Mouse (Mus musculus): ENCODE results near the gene Riox1. TPM values are rescaled to one million over a fixed set of nuclear protein-coding genes. Genes with fewer than 3 reads are reported as not detected.

Riox1 gene
- total RNA-seq (2014; rRNA removed) (22.3 and 25.2 TPM in 2 replicates), polyA plus RNA-seq (2015; fragmentation: Nextera tagmentation; extraction: Ambion mirVana) (12.7 and 13.1 TPM in 2 replicates)

GRCm38 (mm10) chr12:83950493-83950839 lies at the start of gene Riox1:
Gene Riox1 (plus strand): TSS chr12:83950608.
- DNase-seq (peak; percentile 92), ATAC-seq (peak; percentile 99)
- H3K27ac ChIP-seq (ENCODE audit: low read depth, low read length), result peak within 1 kb of the TSS; percentile 81
- H3K9ac ChIP-seq, result peak within 1 kb of the TSS; percentile 68
- peaks cover 4% of the 10 kb centered on the region; the same call in 1 of the 2 replicates for H3K36me3 ChIP-seq (ENCODE audit: insufficient read depth)
- H3K9me3 ChIP-seq (ENCODE audit: low read length), result no peaks in the 10 kb centered on the region
- no peaks in the 10 kb centered on the region for H3K27me3 ChIP-seq (ENCODE audit: insufficient read depth, low read length)
- under 1% methylated on average over 37 of the region's 37 CpGs for WGBS
- H3K4me3 ChIP-seq (ENCODE audit: low read depth, low read length), result peak within 1 kb of the TSS; percentile 78
- H3K4me1 ChIP-seq (ENCODE audit: insufficient read depth), result peaks cover 10% of the 10 kb centered on the region
- no peak for TF ChIP-seq CTCF (IDR thresholded peaks at IDR 0.05; ENCODE audit: low read depth)
- peak within 1 kb of the TSS; percentile 87 for H3K4me2 ChIP-seq (ENCODE audit: low read depth)

- H3K4me1 ChIP-seq (ENCODE audit: insufficient read depth), result no peaks in the 10 kb centered on the region
- no peaks in the 10 kb centered on the region for H3K9me3 ChIP-seq (ENCODE audit: low read length)
- ATAC-seq (no peak), DNase-seq (no peak)
- no peak overlapping the region for H3K27ac ChIP-seq (ENCODE audit: low read depth, low read length)
- no peaks in the 10 kb centered on the region for H3K36me3 ChIP-seq (ENCODE audit: insufficient read depth)
- H3K27me3 ChIP-seq (ENCODE audit: insufficient read depth, low read length), result no peaks in the 10 kb centered on the region
- no peak for TF ChIP-seq CTCF (IDR thresholded peaks at IDR 0.05; ENCODE audit: low read depth)
- WGBS, result 88% methylated on average over 2 of the region's 2 CpGs
- no peak overlapping the region for H3K4me3 ChIP-seq (ENCODE audit: low read depth, low read length)
- H3K9ac ChIP-seq, result no peak overlapping the region
- no peak overlapping the region for H3K4me2 ChIP-seq (ENCODE audit: low read depth)
These were observed 40.0 kb upstream of the Riox1 start for GRCm38 (mm10) chr12:83910451-83910850.

GRCm38 (mm10) chr12:83914202-83914740 lies 36.1 kb upstream of the Riox1 start:
- H3K27me3 ChIP-seq (ENCODE audit: insufficient read depth, low read length), result no peaks in the 10 kb centered on the region
- no peaks in the 10 kb centered on the region for H3K36me3 ChIP-seq (ENCODE audit: insufficient read depth)
- no peak overlapping the region for H3K27ac ChIP-seq (ENCODE audit: low read depth, low read length)
- no peak overlapping the region for H3K9ac ChIP-seq
- DNase-seq (no peak), ATAC-seq (no peak)
- no peak overlapping the region for H3K4me2 ChIP-seq (ENCODE audit: low read depth)
- no peaks in the 10 kb centered on the region for H3K4me1 ChIP-seq (ENCODE audit: insufficient read depth)
- no peak overlapping the region for H3K4me3 ChIP-seq (ENCODE audit: low read depth, low read length)
- 76% methylated on average over 4 of the region's 4 CpGs for WGBS
- TF ChIP-seq CTCF (IDR thresholded peaks at IDR 0.05; ENCODE audit: low read depth), result no peak
- no peaks in the 10 kb centered on the region for H3K9me3 ChIP-seq (ENCODE audit: low read length)

- WGBS, result 92% methylated on average over 1 of the region's 1 CpGs
- Histone ChIP-seq H3K4me1 (ENCODE audit: insufficient read depth) (no peaks in the 10 kb centered on the region), H3K27ac (ENCODE audit: low read depth, low read length) (no peak overlapping the region), H3K9ac (no peak overlapping the region), H3K4me2 (ENCODE audit: low read depth) (no peak overlapping the region), H3K4me3 (ENCODE audit: low read depth, low read length) (no peak overlapping the region), H3K9me3 (ENCODE audit: low read length) (no peaks in the 10 kb centered on the region), H3K36me3 (ENCODE audit: insufficient read depth) (no peaks in the 10 kb centered on the region), H3K27me3 (ENCODE audit: insufficient read depth, low read length) (no peaks in the 10 kb centered on the region)
- DNase-seq (no peak), ATAC-seq (no peak)
- TF ChIP-seq CTCF (IDR thresholded peaks at IDR 0.05; ENCODE audit: low read depth), result no peak
These were observed 35.6 kb upstream of the Riox1 start for GRCm38 (mm10) chr12:83914797-83915196.

- H3K9ac ChIP-seq, result no peak overlapping the region
- no peaks in the 10 kb centered on the region for H3K9me3 ChIP-seq (ENCODE audit: low read length)
- no peak overlapping the region for H3K27ac ChIP-seq (ENCODE audit: low read depth, low read length)
- no peaks in the 10 kb centered on the region for H3K27me3 ChIP-seq (ENCODE audit: insufficient read depth, low read length)
- no peak for TF ChIP-seq CTCF (IDR thresholded peaks at IDR 0.05; ENCODE audit: low read depth)
- H3K4me3 ChIP-seq (ENCODE audit: low read depth, low read length), result no peak overlapping the region
- H3K4me2 ChIP-seq (ENCODE audit: low read depth), result no peak overlapping the region
- DNase-seq (no peak), ATAC-seq (no peak)
- 80% methylated on average over 9 of the region's 9 CpGs for WGBS
- H3K36me3 ChIP-seq (ENCODE audit: insufficient read depth), result no peaks in the 10 kb centered on the region
- peaks cover 6% of the 10 kb centered on the region; the same call in 1 of the 2 replicates for H3K4me1 ChIP-seq (ENCODE audit: insufficient read depth)
These were observed 33.5 kb upstream of the Riox1 start for GRCm38 (mm10) chr12:83916884-83917283.

GRCm38 (mm10) chr12:83920721-83921441 lies 29.5 kb upstream of the Riox1 start:
- Histone ChIP-seq H3K27ac (ENCODE audit: low read depth, low read length) (peak overlapping the region; percentile 37), H3K27me3 (ENCODE audit: insufficient read depth, low read length) (no peaks in the 10 kb centered on the region), H3K4me2 (ENCODE audit: low read depth) (peak overlapping the region; percentile 94), H3K4me1 (ENCODE audit: insufficient read depth) (peaks cover 6% of the 10 kb centered on the region; the same call in 1 of the 2 replicates), H3K36me3 (ENCODE audit: insufficient read depth) (no peaks in the 10 kb centered on the region), H3K9me3 (ENCODE audit: low read length) (no peaks in the 10 kb centered on the region), H3K4me3 (ENCODE audit: low read depth, low read length) (peak overlapping the region; percentile 95), H3K9ac (peak overlapping the region; percentile 62)
- DNase-seq, result peak; percentile 7
- ATAC-seq, result no peak
- 1% methylated on average over 31 of the region's 31 CpGs for WGBS
- TF ChIP-seq CTCF (IDR thresholded peaks at IDR 0.05; ENCODE audit: low read depth), result no peak
